Mouse (Mus musculus) lung, embryonic 14.5 days (tissue): ENCODE data around the gene Fam198a. TPM values are rescaled to one million over a fixed set of nuclear protein-coding genes. Genes with fewer than 3 reads are reported as not detected.

Experiments
- ATAC-seq: fragments of 200-750 bp; cut with Nextera tagmentation; 2 replicates; pipeline ENCODE4 v1.8.0; 2017; ENCODE audit warnings: mild to moderate bottlenecking, moderate TSS enrichment, moderate library complexity; ENCODE audit not compliant: insufficient read depth
- DNase-seq: peaks from one replicate; pipeline ENCODE4 v3.0.0-alpha.2; 2015
- H3K27ac ChIP-seq: fragments of 300-500 bp; sonication (generic); 2 replicates; pipeline ENCODE4 v1.5.1; 2014; ENCODE audit warnings: low read depth, mild to moderate bottlenecking, moderate library complexity
- H3K27me3 ChIP-seq: fragments of 300-500 bp; sonication (generic); 2 replicates; pipeline ENCODE4 v1.6.1; 2014; ENCODE audit warnings: low read length, control low read depth; ENCODE audit not compliant: insufficient read depth
- H3K36me3 ChIP-seq: fragments of 300-500 bp; sonication (generic); 2 replicates; pipeline ENCODE4 v1.6.1; 2014; ENCODE audit warnings: control low read depth; ENCODE audit not compliant: insufficient read depth
- H3K4me1 ChIP-seq: fragments of 300-500 bp; sonication (generic); 2 replicates; pipeline ENCODE4 v1.6.1; 2014; ENCODE audit warnings: antibody characterized with exemption, control low read depth; ENCODE audit not compliant: insufficient read depth
- H3K4me2 ChIP-seq: fragments of 300-500 bp; sonication (generic); 2 replicates; pipeline ENCODE4 v1.6.1; 2014; ENCODE audit warnings: mild to moderate bottlenecking
- H3K4me3 ChIP-seq: fragments of 300-500 bp; sonication (generic); 2 replicates; pipeline ENCODE4 v1.5.1; 2014; ENCODE audit warnings: low read depth, low read length
- H3K9ac ChIP-seq: fragments of 300-500 bp; sonication (generic); 2 replicates; pipeline ENCODE4 v1.6.1; 2014
- H3K9me3 ChIP-seq: fragments of 300-500 bp; sonication (generic); 2 replicates; pipeline ENCODE4 v1.6.1; 2016; ENCODE audit warnings: low read depth, low read length, control low read depth
- CTCF ChIP-seq: IDR thresholded peaks from 2 replicates; pipeline ENCODE4 v1.5.1; 2016; ENCODE audit warnings: antibody characterized with exemption, low read depth
- WGBS: fragments of 180-500 bp; shearing (Covaris S2); extraction: QIAGEN DNeasy Blood & Tissue Kit; methylation state at CpG from one replicate; pipeline ENCODE4 v1.1.7; 2014; 5-methylcytosine and 5-hydroxymethylcytosine counted together
- polyA plus RNA-seq: library from polyadenylated mRNA; unstranded; fragments of >200 nt; fragmentation: Nextera tagmentation; extraction: Ambion mirVana; gene quantifications from 2 replicates; pipeline ENCODE4 v1.2.1, GENCODE M21; 2014

Fam198a gene
- polyA plus RNA-seq, 1 experiment from 2014 or later: 2.2 TPM

GRCm38 (mm10) chr9:121947784-121948183 lies 3.0 kb upstream of the Fam198a start:
- TF ChIP-seq CTCF: peak; percentile 71
- no peak overlapping the region for H3K4me2 ChIP-seq
- ATAC-seq (no peak), DNase-seq (peak; percentile 90)
- no peaks in the 10 kb centered on the region for H3K9me3 ChIP-seq
- no peak overlapping the region for H3K4me3 ChIP-seq
- no peaks in the 10 kb centered on the region for H3K36me3 ChIP-seq
- H3K9ac ChIP-seq: no peak overlapping the region
- H3K27ac ChIP-seq: no peak overlapping the region
- no peaks in the 10 kb centered on the region for H3K27me3 ChIP-seq
- 7% methylated on average over 4 of the region's 4 CpGs for WGBS
- H3K4me1 ChIP-seq: peaks cover 7% of the 10 kb centered on the region; the same call in 1 of the 2 replicates

DNA sequence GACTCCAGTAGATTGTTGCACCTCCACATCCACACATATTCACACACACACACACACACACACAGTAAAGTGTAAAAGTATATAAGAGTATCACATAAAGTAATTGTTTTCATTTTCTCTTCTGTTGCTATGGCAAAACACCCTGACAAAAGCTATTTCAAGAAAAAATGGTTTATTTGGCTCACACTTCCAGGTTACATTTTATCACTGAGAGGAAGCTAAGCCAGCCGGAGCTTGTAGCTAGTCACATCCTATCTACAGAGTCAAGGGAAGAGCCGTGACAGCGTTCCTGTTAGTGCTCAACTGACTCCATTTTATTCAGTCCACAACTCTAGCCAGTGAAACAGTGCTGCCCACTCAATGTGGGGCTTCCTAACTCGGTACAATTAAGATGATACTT lies 2.4 kb upstream of the Fam198a start:
- no peak overlapping the region for H3K27ac ChIP-seq
- H3K4me3 ChIP-seq: no peak overlapping the region
- H3K4me2 ChIP-seq: no peak overlapping the region
- H3K36me3 ChIP-seq: no peaks in the 10 kb centered on the region
- peaks cover 7% of the 10 kb centered on the region; the same call in 1 of the 2 replicates for H3K4me1 ChIP-seq
- ATAC-seq (no peak), DNase-seq (peak; percentile 47)
- no peak for TF ChIP-seq CTCF
- no peaks in the 10 kb centered on the region for H3K9me3 ChIP-seq
- H3K27me3 ChIP-seq: no peaks in the 10 kb centered on the region
- H3K9ac ChIP-seq: no peak overlapping the region
- 42% methylated on average over 4 of the region's 4 CpGs for WGBS

DNA sequence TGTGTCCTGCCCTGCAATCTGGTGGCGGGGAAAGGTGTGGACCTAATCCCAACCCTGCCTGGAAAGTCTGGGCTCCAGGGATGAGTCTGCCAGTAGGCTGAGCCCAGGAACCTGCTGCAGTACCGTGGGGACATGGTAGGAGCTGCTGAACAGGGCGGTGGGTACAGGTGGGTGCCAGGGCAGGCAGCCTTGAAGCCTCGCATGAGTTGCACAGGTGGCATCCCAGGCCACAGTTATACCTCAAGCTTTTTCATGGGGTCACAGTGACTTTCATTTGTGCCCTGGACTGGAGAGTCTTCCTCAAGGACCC lies 281 bp downstream of the Fam198a start:
- Histone ChIP-seq H3K36me3 (no peaks in the 10 kb centered on the region), H3K27ac (peak overlapping the region; percentile 80; the same call in 1 of the 2 replicates), H3K4me1 (peaks cover 7% of the 10 kb centered on the region; the same call in 1 of the 2 replicates), H3K9me3 (no peaks in the 10 kb centered on the region), H3K4me3 (peak overlapping the region; percentile 34), H3K4me2 (peak overlapping the region; percentile 58), H3K9ac (peak overlapping the region; percentile 43), H3K27me3 (no peaks in the 10 kb centered on the region)
- TF ChIP-seq CTCF: no peak
- ATAC-seq: no peak; the same call in 1 of the 2 replicates
- 22% methylated on average over 4 of the region's 4 CpGs for WGBS
- DNase-seq: no peak

DNA sequence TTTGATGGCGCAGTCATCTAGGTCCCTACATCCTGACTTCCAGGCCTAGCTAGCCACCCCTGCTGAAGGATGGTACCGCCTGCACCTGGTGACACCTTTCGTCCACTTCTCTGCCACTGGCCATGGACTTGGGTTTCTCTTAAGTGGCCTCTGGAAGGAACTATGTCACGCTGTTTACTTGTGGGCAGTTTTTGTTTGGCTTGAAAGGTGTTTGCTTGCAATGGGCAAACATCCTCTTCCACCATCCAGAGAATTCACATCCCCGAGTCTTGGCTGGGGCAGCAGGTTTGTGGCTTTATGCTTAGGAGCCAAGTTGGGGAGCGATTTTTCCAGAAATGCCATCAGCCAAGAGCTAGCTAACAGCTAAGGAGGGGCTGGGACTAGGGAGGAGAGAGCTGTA lies 1.8 kb downstream of the Fam198a start:
- no peak for DNase-seq
- no peak for TF ChIP-seq CTCF
- no peak for ATAC-seq
- Histone ChIP-seq H3K27ac (no peak overlapping the region), H3K4me2 (no peak overlapping the region), H3K9me3 (no peaks in the 10 kb centered on the region), H3K4me3 (no peak overlapping the region), H3K4me1 (peaks cover 7% of the 10 kb centered on the region; the same call in 1 of the 2 replicates), H3K9ac (no peak overlapping the region), H3K27me3 (no peaks in the 10 kb centered on the region), H3K36me3 (no peaks in the 10 kb centered on the region)
- WGBS: 76% methylated on average over 6 of the region's 6 CpGs

GRCm38 (mm10) chr9:121959966-121960635 lies 9.3 kb downstream of the Fam198a start:
- Histone ChIP-seq H3K4me2 (no peak overlapping the region), H3K27ac (no peak overlapping the region), H3K36me3 (no peaks in the 10 kb centered on the region), H3K4me1 (no peaks in the 10 kb centered on the region), H3K4me3 (no peak overlapping the region), H3K9ac (no peak overlapping the region), H3K27me3 (no peaks in the 10 kb centered on the region), H3K9me3 (no peaks in the 10 kb centered on the region)
- TF ChIP-seq CTCF: no peak
- ATAC-seq (no peak), DNase-seq (no peak)
- WGBS: 36% methylated on average over 7 of the region's 7 CpGs

DNA sequence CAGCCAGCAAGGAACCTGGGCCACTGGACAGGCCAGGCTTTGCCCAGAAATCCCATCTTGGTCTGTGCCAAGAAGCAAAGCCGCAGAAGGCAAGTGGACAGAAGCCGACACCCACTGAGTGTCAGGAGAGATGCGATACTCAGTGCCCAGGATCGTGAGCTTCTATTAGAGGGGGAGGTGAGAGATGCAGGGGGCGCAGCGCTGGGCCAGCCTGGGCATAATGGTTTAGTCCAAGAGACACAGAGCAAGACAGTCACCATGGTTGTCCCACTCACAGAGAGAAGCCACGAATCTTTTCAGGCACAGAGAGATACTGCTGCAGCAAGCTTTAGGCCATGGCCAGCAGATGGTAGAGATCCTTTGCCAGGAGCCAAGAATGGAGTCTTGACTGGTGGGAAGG lies 14.2 kb downstream of the Fam198a start:
- TF ChIP-seq CTCF: no peak
- Histone ChIP-seq H3K4me1 (no peaks in the 10 kb centered on the region), H3K4me3 (no peak overlapping the region), H3K36me3 (no peaks in the 10 kb centered on the region), H3K9me3 (no peaks in the 10 kb centered on the region), H3K9ac (no peak overlapping the region), H3K27me3 (no peaks in the 10 kb centered on the region), H3K4me2 (no peak overlapping the region), H3K27ac (no peak overlapping the region)
- DNase-seq (no peak), ATAC-seq (no peak)
- 88% methylated on average over 7 of the region's 7 CpGs for WGBS

DNA sequence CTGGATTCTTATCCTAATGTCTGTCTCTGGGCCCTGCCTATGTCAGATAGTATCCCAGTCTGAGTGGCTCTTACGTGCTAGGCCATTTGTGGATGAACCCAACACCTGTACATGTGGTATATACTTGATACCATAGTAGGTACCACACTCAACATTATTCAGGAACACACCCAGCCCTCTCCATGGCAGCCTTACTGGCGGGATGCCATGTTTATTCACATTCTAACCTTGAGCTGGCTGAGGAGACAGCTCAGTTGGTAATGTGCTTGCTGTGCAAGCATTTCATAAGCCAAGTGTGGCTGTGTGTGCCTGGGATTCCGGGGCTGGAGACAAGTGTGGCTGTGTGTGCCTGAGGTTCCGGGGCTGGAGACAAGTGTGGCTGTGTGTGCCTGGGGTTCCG lies 17.5 kb downstream of the Fam198a start:
- no peak overlapping the region for H3K4me2 ChIP-seq
- DNase-seq: peak; percentile 61
- no peak for TF ChIP-seq CTCF
- no peaks in the 10 kb centered on the region for H3K4me1 ChIP-seq
- no peaks in the 10 kb centered on the region for H3K36me3 ChIP-seq
- no peaks in the 10 kb centered on the region for H3K27me3 ChIP-seq
- H3K4me3 ChIP-seq: no peak overlapping the region
- H3K27ac ChIP-seq: no peak overlapping the region
- ATAC-seq: no peak
- H3K9me3 ChIP-seq: no peaks in the 10 kb centered on the region
- H3K9ac ChIP-seq: no peak overlapping the region
- WGBS: 56% methylated on average over 5 of the region's 5 CpGs
